Mouse (Mus musculus): ENCODE measurements around the gene Rap1gap. TPM values are rescaled to one million over a fixed set of nuclear protein-coding genes. Genes with fewer than 3 reads are reported as not detected.
A peak's percentile ranks its signal among the peaks of the same experiment; 100 is the strongest.

The Rap1gap gene
- polyA plus RNA-seq, 1 experiment, result 1.3 TPM

DNA sequence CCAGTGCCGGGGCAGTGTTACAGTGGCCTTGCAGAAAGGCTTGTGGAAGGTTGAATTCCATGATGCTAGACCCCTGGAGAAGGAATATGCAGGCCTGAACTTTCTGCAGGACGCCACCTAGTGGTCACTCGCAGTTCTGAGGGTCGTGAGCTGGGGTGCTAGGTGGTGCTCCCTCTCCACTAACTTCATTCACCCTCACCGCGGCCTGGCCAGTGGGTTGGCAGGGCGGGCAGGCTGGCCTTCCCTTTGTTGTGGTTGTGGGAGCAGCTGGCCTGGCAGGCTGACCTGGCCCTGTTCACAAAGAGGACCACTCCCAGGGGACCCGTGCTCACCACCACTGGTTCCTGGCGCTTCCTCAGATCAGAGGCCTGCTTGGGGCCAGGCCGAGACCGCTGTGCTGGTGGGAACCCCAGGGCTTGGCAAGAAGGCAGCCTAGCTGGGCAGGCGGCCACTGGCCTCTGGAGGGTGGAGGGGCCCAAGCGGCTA is 80.0 kb downstream of the Rap1gap start:
- no peaks in the 10 kb centered on the region for H3K79me3 ChIP-seq (ENCODE audit: low read depth)
- H3K27me3 ChIP-seq (ENCODE audit: control insufficient read depth, insufficient read depth, insufficient read length), result peaks cover 50% of the 10 kb centered on the region
- no peaks in the 10 kb centered on the region for H3K36me3 ChIP-seq (ENCODE audit: control insufficient read depth, insufficient read depth)
- no peak overlapping the region for H3K4me3 ChIP-seq (ENCODE audit: insufficient read depth, poor library complexity, severe bottlenecking)
- no peaks in the 10 kb centered on the region for H3K79me2 ChIP-seq (ENCODE audit: control insufficient read depth, insufficient read depth)
- H3ac ChIP-seq (ENCODE audit: control insufficient read depth, insufficient read length, low read depth), result no peak overlapping the region
- TF ChIP-seq CTCF (IDR thresholded peaks at IDR 0.05; ENCODE audit: control insufficient read depth, insufficient read depth, insufficient read length) (peak; percentile 70), MAX (IDR thresholded peaks at IDR 0.05) (no peak), MYOD1 (IDR thresholded peaks at IDR 0.05; ENCODE audit: control insufficient read depth, insufficient read length, low read depth) (peak; percentile 65)

DNA sequence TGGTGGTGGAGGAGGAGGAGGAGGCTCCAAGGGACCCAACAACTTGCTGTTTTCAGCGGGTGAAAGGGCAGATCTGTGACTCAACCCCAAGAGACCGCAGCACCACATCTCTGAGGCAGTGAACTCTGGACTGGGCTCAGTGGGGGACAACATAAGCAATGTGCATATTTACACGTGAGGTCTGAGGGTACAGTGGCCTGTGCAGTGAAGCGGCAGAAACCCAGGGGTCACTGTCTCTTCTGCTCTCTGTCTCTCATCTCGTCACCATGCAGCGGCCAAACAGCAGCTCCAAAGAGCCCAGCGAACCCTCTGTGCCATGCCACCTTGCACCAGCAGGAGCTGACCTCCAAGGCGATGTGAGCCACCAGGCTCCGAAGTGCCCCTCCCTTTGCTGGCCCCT is 82.6 kb downstream of the Rap1gap start:
- TF ChIP-seq CTCF (IDR thresholded peaks at IDR 0.05; ENCODE audit: control insufficient read depth, insufficient read depth, insufficient read length) (no peak), CEBPB (IDR thresholded peaks at IDR 0.05; ENCODE audit: low read depth) (no peak), MYOG (IDR thresholded peaks at IDR 0.05; ENCODE audit: control insufficient read depth, extremely low read depth, insufficient read length) (no peak), MAX (IDR thresholded peaks at IDR 0.05) (no peak), MYOD1 (IDR thresholded peaks at IDR 0.05; ENCODE audit: control insufficient read depth, insufficient read length, low read depth) (no peak), USF1 (IDR thresholded peaks at IDR 0.05; ENCODE audit: low read depth) (no peak), FOSL1 (IDR thresholded peaks at IDR 0.05; ENCODE audit: insufficient read depth, low read length, poor library complexity, severe bottlenecking) (no peak)
- H3ac ChIP-seq (ENCODE audit: control insufficient read depth, insufficient read length, low read depth), result no peak overlapping the region
- no peaks in the 10 kb centered on the region for H3K36me3 ChIP-seq (ENCODE audit: control insufficient read depth, insufficient read depth)
- H3K4me3 ChIP-seq (ENCODE audit: insufficient read depth, poor library complexity, severe bottlenecking), result no peak overlapping the region
- no peaks in the 10 kb centered on the region for H3K79me3 ChIP-seq (ENCODE audit: low read depth)
- no peaks in the 10 kb centered on the region for H3K79me2 ChIP-seq (ENCODE audit: control insufficient read depth, insufficient read depth)
- H3K27me3 ChIP-seq (ENCODE audit: control insufficient read depth, insufficient read depth, insufficient read length), result peaks cover 44% of the 10 kb centered on the region

DNA sequence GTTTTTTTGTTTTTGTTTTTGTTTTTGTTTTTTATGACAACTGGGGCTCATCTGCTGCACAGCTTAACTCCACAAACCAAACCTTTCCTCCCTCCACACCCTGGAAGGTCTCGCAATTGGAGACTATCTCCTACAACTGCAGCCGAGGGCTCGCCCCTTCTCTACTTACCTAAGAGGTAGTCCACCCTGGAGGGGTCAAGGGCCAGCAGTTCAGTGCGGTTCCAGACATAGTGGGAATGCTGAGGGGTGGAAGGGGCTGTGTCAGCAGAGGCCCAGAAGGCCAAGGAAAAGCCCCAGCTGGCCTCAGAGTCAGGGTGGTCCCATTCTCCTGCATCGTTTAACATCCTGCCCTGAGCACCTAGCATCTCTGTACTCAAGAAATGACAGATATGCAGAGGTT is 83.1 kb downstream of the Rap1gap start:
- H3K79me3 ChIP-seq (ENCODE audit: low read depth), result no peaks in the 10 kb centered on the region
- TF ChIP-seq FOSL1 (IDR thresholded peaks at IDR 0.05; ENCODE audit: insufficient read depth, low read length, poor library complexity, severe bottlenecking) (no peak), MAX (IDR thresholded peaks at IDR 0.05) (no peak), USF1 (IDR thresholded peaks at IDR 0.05; ENCODE audit: low read depth) (no peak)
- H3ac ChIP-seq (ENCODE audit: control insufficient read depth, insufficient read length, low read depth), result no peak overlapping the region
- no peaks in the 10 kb centered on the region for H3K36me3 ChIP-seq (ENCODE audit: control insufficient read depth, insufficient read depth)
- no peak overlapping the region for H3K4me3 ChIP-seq (ENCODE audit: insufficient read depth, poor library complexity, severe bottlenecking)
- peaks cover 44% of the 10 kb centered on the region for H3K27me3 ChIP-seq (ENCODE audit: control insufficient read depth, insufficient read depth, insufficient read length)
- no peaks in the 10 kb centered on the region for H3K79me2 ChIP-seq (ENCODE audit: control insufficient read depth, insufficient read depth)

DNA sequence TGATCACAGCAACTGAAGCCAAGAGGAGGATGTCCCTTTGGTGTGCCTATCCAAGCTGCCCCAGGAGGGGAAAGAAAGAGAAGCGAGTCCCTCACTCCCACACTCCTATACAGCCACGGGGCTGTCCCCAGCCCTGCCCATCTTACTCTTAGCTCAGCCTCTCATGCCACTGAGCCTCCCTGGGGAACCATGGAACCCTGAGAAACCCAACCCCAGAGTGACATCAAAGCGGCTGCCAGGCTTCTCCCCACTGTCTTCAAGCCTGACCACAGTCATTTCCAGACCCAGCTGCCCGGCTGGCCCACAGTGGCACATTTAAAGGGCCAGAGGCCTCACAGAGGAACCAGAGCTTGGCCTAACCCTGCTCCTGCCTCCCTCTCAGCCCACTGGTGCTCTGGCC is 84.2 kb downstream of the Rap1gap start:
- TF ChIP-seq USF1 (IDR thresholded peaks at IDR 0.05; ENCODE audit: low read depth) (no peak), FOSL1 (IDR thresholded peaks at IDR 0.05; ENCODE audit: insufficient read depth, low read length, poor library complexity, severe bottlenecking) (no peak), CEBPB (IDR thresholded peaks at IDR 0.05; ENCODE audit: low read depth) (no peak), MAX (IDR thresholded peaks at IDR 0.05) (no peak), MYOD1 (IDR thresholded peaks at IDR 0.05; ENCODE audit: control insufficient read depth, insufficient read length, low read depth) (no peak), CTCF (IDR thresholded peaks at IDR 0.05; ENCODE audit: control insufficient read depth, insufficient read depth, insufficient read length) (no peak), MYOG (IDR thresholded peaks at IDR 0.05; ENCODE audit: control insufficient read depth, extremely low read depth, insufficient read length) (no peak)
- Histone ChIP-seq H3ac (ENCODE audit: control insufficient read depth, insufficient read length, low read depth) (no peak overlapping the region), H3K79me3 (ENCODE audit: low read depth) (no peaks in the 10 kb centered on the region), H3K36me3 (ENCODE audit: control insufficient read depth, insufficient read depth) (no peaks in the 10 kb centered on the region), H3K27me3 (ENCODE audit: control insufficient read depth, insufficient read depth, insufficient read length) (peaks cover 44% of the 10 kb centered on the region), H3K79me2 (ENCODE audit: control insufficient read depth, insufficient read depth) (no peaks in the 10 kb centered on the region), H3K4me3 (ENCODE audit: insufficient read depth, poor library complexity, severe bottlenecking) (no peak overlapping the region)

DNA sequence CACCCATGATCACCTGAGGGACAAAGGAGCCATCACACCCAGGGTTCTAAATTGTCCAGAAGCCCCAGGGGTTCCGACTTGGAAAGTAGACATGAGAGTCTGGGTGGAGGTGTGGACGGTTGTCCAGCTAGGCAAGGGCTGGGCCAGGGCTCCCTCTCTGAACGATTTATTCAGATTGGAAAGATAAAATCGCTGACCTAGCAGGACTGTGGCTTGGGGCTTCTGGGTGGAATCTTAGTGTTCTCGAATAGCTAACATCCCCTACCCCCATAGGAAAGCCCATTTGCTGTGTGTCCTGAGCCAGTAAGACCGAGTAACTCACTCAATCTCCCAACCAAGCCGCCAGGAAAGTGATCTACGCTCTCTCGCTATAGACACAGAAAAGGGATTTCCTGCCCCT is 85.2 kb downstream of the Rap1gap start:
- Histone ChIP-seq H3K4me3 (ENCODE audit: insufficient read depth, poor library complexity, severe bottlenecking) (no peak overlapping the region), H3K36me3 (ENCODE audit: control insufficient read depth, insufficient read depth) (no peaks in the 10 kb centered on the region), H3K79me2 (ENCODE audit: control insufficient read depth, insufficient read depth) (no peaks in the 10 kb centered on the region), H3K27me3 (ENCODE audit: control insufficient read depth, insufficient read depth, insufficient read length) (peaks cover 48% of the 10 kb centered on the region), H3ac (ENCODE audit: control insufficient read depth, insufficient read length, low read depth) (no peak overlapping the region), H3K79me3 (ENCODE audit: low read depth) (no peaks in the 10 kb centered on the region)
- TF ChIP-seq MYOG (IDR thresholded peaks at IDR 0.05; ENCODE audit: control insufficient read depth, extremely low read depth, insufficient read length) (no peak), CEBPB (IDR thresholded peaks at IDR 0.05; ENCODE audit: low read depth) (no peak), MAX (IDR thresholded peaks at IDR 0.05) (no peak), MYOD1 (IDR thresholded peaks at IDR 0.05; ENCODE audit: control insufficient read depth, insufficient read length, low read depth) (no peak), FOSL1 (IDR thresholded peaks at IDR 0.05; ENCODE audit: insufficient read depth, low read length, poor library complexity, severe bottlenecking) (no peak), USF1 (IDR thresholded peaks at IDR 0.05; ENCODE audit: low read depth) (no peak), CTCF (IDR thresholded peaks at IDR 0.05; ENCODE audit: control insufficient read depth, insufficient read depth, insufficient read length) (no peak)

DNA sequence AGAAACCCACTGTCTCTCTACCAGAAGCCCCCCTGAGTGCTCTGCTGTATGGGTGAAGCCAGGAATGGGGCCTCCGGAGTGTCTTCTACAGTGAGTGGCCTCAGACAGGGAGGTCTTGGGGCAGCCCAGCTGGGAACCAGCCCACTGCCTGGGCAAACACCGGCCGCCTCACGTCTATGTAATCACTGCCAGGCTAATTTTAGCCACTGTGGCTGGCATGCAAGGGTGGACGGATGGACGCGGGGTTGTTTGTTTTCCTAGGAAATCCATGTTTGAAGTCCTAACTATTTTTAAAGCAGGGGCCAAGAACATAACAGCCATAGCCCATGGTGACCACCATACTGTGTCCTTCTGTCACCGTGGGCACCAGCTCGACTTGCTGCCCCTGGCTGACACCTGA is 85.6 kb downstream of the Rap1gap start:
- no peaks in the 10 kb centered on the region for H3K79me2 ChIP-seq (ENCODE audit: control insufficient read depth, insufficient read depth)
- no peaks in the 10 kb centered on the region for H3K79me3 ChIP-seq (ENCODE audit: low read depth)
- peaks cover 51% of the 10 kb centered on the region for H3K27me3 ChIP-seq (ENCODE audit: control insufficient read depth, insufficient read depth, insufficient read length)
- H3K4me3 ChIP-seq (ENCODE audit: insufficient read depth, poor library complexity, severe bottlenecking), result no peak overlapping the region
- TF ChIP-seq CTCF (IDR thresholded peaks at IDR 0.05; ENCODE audit: control insufficient read depth, insufficient read depth, insufficient read length) (no peak), MYOD1 (IDR thresholded peaks at IDR 0.05; ENCODE audit: control insufficient read depth, insufficient read length, low read depth) (no peak), FOSL1 (IDR thresholded peaks at IDR 0.05; ENCODE audit: insufficient read depth, low read length, poor library complexity, severe bottlenecking) (no peak)
- no peak overlapping the region for H3ac ChIP-seq (ENCODE audit: control insufficient read depth, insufficient read length, low read depth)
- H3K36me3 ChIP-seq (ENCODE audit: control insufficient read depth, insufficient read depth), result no peaks in the 10 kb centered on the region

Measured in C2C12 (cell line).